Mouse (Mus musculus) kidney, embryonic 15.5 days (tissue): Measurements from ENCODE around the gene Rab4b. TPM values are rescaled to one million over a fixed set of nuclear protein-coding genes. Genes with fewer than 3 reads are reported as not detected.

ENCODE experiments used
- ATAC-seq: fragments of 200-750 bp; cut with Nextera tagmentation; replicated peaks from 2 replicates; pipeline ENCODE4 v1.8.0; 2017; ENCODE audit warnings: moderate TSS enrichment; ENCODE audit not compliant: low FRiP score
- H3K27ac ChIP-seq: fragments of 300-500 bp; sonication (generic); 2 replicates; pipeline ENCODE4 v1.5.1; 2015; ENCODE audit warnings: mild to moderate bottlenecking, inconsistent platforms
- H3K27me3 ChIP-seq: fragments of 300-500 bp; sonication (generic); 2 replicates; pipeline ENCODE4 v1.6.1; 2015; ENCODE audit warnings: inconsistent platforms
- H3K36me3 ChIP-seq: fragments of 300-500 bp; sonication (generic); 2 replicates; pipeline ENCODE4 v1.6.1; 2015; ENCODE audit warnings: inconsistent platforms
- H3K4me1 ChIP-seq: fragments of 300-500 bp; sonication (generic); 2 replicates; pipeline ENCODE4 v1.6.1; 2015; ENCODE audit warnings: inconsistent platforms
- H3K4me2 ChIP-seq: fragments of 300-500 bp; sonication (generic); 2 replicates; pipeline ENCODE4 v1.6.1; 2015; ENCODE audit warnings: moderate library complexity, mild to moderate bottlenecking, inconsistent platforms
- H3K4me3 ChIP-seq: fragments of 300-500 bp; sonication (generic); replicated peaks from 2 replicates; pipeline ENCODE4 v1.5.1; 2015; ENCODE audit warnings: mild to moderate bottlenecking, inconsistent platforms
- H3K9ac ChIP-seq: fragments of 300-500 bp; sonication (generic); 2 replicates; pipeline ENCODE4 v1.6.1; 2015; ENCODE audit warnings: mild to moderate bottlenecking, inconsistent platforms
- H3K9me3 ChIP-seq: fragments of 300-500 bp; sonication (generic); replicated peaks from 2 replicates; pipeline ENCODE4 v1.6.1; 2016; ENCODE audit warnings: inconsistent platforms
- WGBS: fragments of 180-500 bp; shearing (Covaris S2); methylation state at CpG from one replicate; pipeline ENCODE4 v1.1.7; 2015; ENCODE audit warnings: mixed read lengths; 5-methylcytosine and 5-hydroxymethylcytosine counted together
- polyA plus RNA-seq: library from polyadenylated mRNA; unstranded; fragments of >200 nt; fragmentation: Nextera tagmentation; extraction: Ambion mirVana; gene quantifications from 2 replicates; pipeline ENCODE4 v1.2.1, GENCODE M21; 2015

Gene Rab4b
- polyA plus RNA-seq, 1 experiment from 2014 or later = 66.8 TPM

DNA sequence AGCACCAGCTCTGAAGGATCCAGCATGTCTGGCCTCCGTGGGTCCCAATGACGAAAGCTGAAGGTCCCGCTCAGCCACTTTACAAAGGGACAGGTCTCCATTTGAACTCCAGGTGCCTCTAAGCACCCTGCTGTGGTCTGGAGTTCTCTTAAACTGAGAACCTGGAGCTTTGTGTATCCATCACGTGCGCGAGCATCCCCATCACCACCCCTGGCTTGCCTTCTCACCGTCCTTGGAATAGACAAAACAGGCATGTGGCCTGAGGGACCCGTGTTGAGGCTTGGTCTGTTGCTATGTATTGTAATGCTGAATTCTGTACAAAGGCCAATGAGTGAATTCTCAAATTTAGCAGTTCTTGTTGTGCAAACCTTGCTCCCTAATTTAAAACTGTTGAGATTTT is 20.1 kb upstream of the Rab4b start:
- no peak overlapping the region for H3K4me2 ChIP-seq
- no peak overlapping the region for H3K4me3 ChIP-seq
- 96% methylated on average over 8 of the region's 8 CpGs for WGBS
- H3K4me1 ChIP-seq = peaks cover 22% of the 10 kb centered on the region
- no peaks in the 10 kb centered on the region for H3K27me3 ChIP-seq
- no peak overlapping the region for H3K27ac ChIP-seq
- ATAC-seq = no peak
- H3K9ac ChIP-seq = no peak overlapping the region
- no peaks in the 10 kb centered on the region for H3K9me3 ChIP-seq
- peaks cover 52% of the 10 kb centered on the region for H3K36me3 ChIP-seq

DNA sequence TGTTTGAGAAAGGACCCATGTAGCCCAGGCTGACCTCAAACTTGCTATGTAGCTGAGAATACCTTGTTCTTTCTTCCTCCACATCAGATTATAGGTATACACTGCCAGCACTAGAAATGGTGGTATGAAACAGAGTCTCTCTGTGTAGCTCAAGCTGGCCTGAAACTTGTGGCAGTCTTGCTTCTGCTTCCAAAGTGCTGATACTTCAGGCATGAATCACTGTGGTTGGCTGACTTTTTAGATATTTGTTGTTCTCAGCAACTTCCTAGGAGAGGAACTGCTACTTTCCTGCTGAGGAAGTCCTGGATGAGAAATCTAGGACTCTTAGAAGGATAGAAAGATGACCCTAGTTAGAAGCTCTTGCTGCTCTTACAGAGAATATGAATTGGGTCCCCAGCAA is 19.7 kb upstream of the Rab4b start:
- Histone ChIP-seq H3K27me3 (no peaks in the 10 kb centered on the region), H3K27ac (no peak overlapping the region), H3K4me2 (no peak overlapping the region), H3K9me3 (no peaks in the 10 kb centered on the region), H3K4me3 (no peak overlapping the region), H3K9ac (no peak overlapping the region), H3K36me3 (peaks cover 52% of the 10 kb centered on the region), H3K4me1 (peaks cover 25% of the 10 kb centered on the region)
- no peak for ATAC-seq

DNA sequence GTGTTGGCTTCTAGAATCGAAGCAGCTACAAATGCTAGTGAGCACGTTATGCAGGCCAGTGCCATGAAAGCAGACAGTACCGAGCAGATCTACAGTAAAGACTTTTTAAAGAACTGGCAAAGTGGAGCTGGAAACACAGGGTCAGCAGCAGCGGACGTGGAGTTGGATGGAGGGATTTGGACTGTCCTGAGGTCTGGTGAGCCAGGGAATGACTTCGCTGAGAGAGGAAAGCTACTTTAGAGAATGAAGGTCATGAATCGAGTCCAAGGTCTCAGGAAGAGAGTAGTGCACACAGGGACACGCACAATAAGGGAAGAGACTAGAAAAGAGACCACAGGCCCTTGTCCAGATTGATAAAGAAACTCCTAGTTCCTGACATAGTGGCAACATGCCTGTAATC is 18.9 kb upstream of the Rab4b start:
- Histone ChIP-seq H3K4me1 (peaks cover 28% of the 10 kb centered on the region), H3K36me3 (peaks cover 52% of the 10 kb centered on the region), H3K27ac (no peak overlapping the region), H3K4me3 (no peak overlapping the region), H3K9ac (no peak overlapping the region), H3K9me3 (no peaks in the 10 kb centered on the region), H3K27me3 (no peaks in the 10 kb centered on the region), H3K4me2 (no peak overlapping the region)
- no peak for ATAC-seq
- 90% methylated on average over 8 of the region's 8 CpGs for WGBS

DNA sequence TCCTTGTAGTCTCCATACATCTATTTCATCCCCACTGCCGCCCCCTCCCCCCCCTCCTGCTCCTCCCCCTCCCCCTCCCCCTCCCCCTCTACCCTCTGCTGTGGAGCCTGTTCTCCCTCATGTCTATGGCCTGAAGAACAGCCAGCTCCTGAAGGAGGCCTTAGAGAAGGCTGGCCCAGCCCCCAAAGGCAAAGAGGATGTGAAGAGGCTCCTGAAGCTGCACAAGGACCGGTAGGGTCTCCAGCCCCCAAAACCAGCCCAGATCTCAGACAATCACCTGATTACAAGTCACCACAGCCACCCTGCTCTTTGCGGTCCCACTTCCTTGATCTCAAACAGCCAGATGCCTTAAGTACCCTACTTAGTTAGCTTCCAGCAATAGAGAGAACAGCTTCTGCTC is 18.4 kb upstream of the Rab4b start:
- peaks cover 52% of the 10 kb centered on the region for H3K36me3 ChIP-seq
- H3K27ac ChIP-seq = 0 out of 2 replicates have a peak overlapping the region, but pooled peaks have one; percentile 98
- H3K4me2 ChIP-seq = peak overlapping the region; percentile 73; the same call in 1 of the 2 replicates
- 89% methylated on average over 3 of the region's 3 CpGs for WGBS
- no peak overlapping the region for H3K4me3 ChIP-seq
- ATAC-seq = no peak
- H3K27me3 ChIP-seq = no peaks in the 10 kb centered on the region
- H3K9me3 ChIP-seq = no peaks in the 10 kb centered on the region
- H3K9ac ChIP-seq = no peak overlapping the region
- peaks cover 28% of the 10 kb centered on the region for H3K4me1 ChIP-seq

DNA sequence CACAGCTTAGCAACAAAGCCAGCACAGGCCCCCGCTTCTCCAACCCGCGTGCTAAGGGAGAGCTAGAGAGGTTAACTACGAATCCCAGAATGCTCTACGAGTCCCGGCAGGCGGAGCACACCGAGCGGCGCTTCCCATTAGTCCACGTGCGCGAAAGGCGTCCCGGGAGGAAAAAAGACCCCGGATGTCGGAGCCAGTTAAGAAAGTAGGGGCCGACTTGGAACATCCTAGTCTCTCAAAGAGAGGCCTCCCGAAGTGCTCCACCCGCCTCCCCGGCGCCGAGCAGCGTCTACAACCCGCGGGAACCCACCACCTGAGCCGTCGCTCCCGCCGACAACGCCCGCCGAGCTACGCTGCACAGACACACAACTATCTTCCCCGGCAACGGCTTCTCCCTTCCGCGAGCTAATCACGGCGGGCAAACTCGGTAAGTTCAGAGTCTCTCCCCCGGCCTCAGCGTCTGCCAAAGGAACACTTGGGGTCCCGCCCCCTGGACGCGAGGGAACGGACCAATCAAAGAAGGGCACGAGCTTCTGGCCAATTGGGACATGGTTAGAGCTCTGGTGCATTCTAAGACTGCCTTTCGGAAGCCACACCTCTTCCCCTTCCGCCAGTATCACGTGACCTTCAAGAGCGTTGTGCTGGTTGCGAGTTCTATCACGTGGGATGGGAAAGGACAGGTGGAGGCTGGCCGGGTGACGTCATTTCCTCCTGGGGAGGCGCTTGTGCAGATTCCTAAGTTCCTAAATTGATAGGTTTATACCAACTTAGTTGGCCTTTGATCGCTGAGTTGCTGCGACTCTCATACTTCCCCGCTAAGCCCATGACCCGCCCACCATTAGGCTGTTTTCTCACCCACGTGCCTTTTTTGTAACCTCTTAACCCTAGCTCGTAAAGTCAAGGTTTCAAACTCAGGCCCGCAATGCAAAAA is 17.2 kb upstream of the Rab4b start, which contains the start of the genes BC024978 and Snrpa:
BC024978 (plus strand) TSS at position 101 of the 931 bp plus-strand sequence.
Snrpa (minus strand) TSS at position 591 of the 931 bp plus-strand sequence.
- peak; percentile 99 for ATAC-seq
- H3K36me3 ChIP-seq = peaks cover 55% of the 10 kb centered on the region
- H3K9ac ChIP-seq = peak within 1 kb of the TSS; percentile 81
- no peaks in the 10 kb centered on the region for H3K27me3 ChIP-seq
- peak within 1 kb of the TSS; percentile 73 for H3K4me2 ChIP-seq
- peak within 1 kb of the TSS; percentile 98 for H3K27ac ChIP-seq
- H3K4me3 ChIP-seq = peak within 1 kb of the TSS; percentile 68
- peaks cover 28% of the 10 kb centered on the region for H3K4me1 ChIP-seq
- no peaks in the 10 kb centered on the region for H3K9me3 ChIP-seq
- WGBS = under 1% methylated on average over 64 of the region's 64 CpGs

GRCm38 (mm10) chr7:27193731-27194130 is 15.0 kb upstream of the Rab4b start:
- Histone ChIP-seq H3K9me3 (no peaks in the 10 kb centered on the region), H3K27ac (no peak overlapping the region), H3K27me3 (no peaks in the 10 kb centered on the region), H3K4me3 (no peak overlapping the region), H3K4me1 (peaks cover 28% of the 10 kb centered on the region), H3K4me2 (peak overlapping the region; percentile 4; the same call in 1 of the 2 replicates), H3K36me3 (peaks cover 68% of the 10 kb centered on the region), H3K9ac (no peak overlapping the region)
- WGBS = 78% methylated on average over 4 of the region's 4 CpGs
- no peak for ATAC-seq

- Histone ChIP-seq H3K27me3 (no peaks in the 10 kb centered on the region), H3K27ac (no peak overlapping the region), H3K4me1 (peaks cover 27% of the 10 kb centered on the region), H3K36me3 (peaks cover 69% of the 10 kb centered on the region), H3K4me2 (no peak overlapping the region), H3K9me3 (no peaks in the 10 kb centered on the region), H3K4me3 (no peak overlapping the region), H3K9ac (no peak overlapping the region)
- WGBS = 91% methylated on average over 5 of the region's 5 CpGs
- no peak for ATAC-seq
Measured at GRCm38 (mm10) chr7:27192434-27192833, 13.7 kb upstream of the Rab4b start.

DNA sequence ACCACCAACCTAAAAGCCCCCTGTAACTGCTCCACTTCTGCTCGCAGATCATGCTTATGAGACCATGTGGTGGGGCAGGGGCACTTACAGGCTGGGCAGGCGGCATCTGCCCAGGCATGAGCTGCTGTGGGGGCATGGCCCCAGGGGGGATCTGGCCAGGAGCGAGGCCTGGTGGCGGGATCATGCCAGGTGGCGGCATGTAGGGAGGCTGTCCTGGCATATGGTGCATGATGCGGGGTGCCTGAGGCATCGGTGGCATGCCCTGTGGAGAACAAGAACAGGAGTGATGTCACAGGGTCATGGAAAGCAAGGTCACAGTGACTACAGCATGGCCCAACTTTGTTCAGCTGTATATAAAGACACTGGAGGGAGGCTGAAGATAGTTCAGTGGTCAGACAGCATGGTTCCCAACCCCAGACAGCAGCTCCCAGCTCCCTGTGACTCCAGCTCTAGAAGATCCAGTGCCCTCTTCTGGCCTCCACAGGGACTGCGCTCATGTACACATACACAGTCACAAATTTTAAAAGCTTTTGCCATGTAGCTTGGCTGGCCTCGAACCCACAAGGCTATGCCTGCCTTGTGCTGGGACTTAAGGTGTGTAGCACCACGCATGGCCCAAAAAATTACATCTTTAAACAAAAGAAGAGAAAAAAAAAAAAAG is 10.7 kb upstream of the Rab4b start:
- WGBS = 96% methylated on average over 10 of the region's 10 CpGs
- no peak overlapping the region for H3K4me2 ChIP-seq

DNA sequence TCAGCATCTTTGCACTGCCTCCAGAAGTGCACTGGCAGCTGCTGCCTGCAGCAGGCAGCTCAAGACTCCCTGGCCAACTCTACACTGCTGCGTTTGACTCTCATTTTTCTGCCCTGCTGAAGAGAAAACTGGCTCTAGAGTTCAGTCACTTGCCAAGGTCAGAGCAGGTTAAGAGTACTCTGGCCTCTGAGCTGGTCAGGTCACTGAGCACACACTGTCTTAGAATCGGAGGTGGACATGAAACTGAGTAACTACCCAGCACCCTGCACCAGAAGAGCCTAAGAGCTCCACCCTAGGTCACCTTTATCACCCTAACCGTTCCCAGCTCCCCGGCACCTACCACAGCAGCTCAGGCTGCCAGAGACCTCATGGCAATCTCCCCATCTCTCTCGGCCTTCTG is 7.3 kb upstream of the Rab4b start:
- Histone ChIP-seq H3K27me3 (no peaks in the 10 kb centered on the region), H3K4me1 (peaks cover under 1% of the 10 kb centered on the region; the same call in 1 of the 2 replicates), H3K36me3 (peaks cover 78% of the 10 kb centered on the region), H3K27ac (no peak overlapping the region), H3K4me2 (no peak overlapping the region), H3K9ac (no peak overlapping the region), H3K4me3 (no peak overlapping the region), H3K9me3 (no peaks in the 10 kb centered on the region)
- 91% methylated on average over 5 of the region's 5 CpGs for WGBS
- no peak for ATAC-seq

More for the DNA sequence above, 10.7 kb upstream of the Rab4b start:
- no peak for ATAC-seq
- Histone ChIP-seq H3K4me3 (no peak overlapping the region), H3K27me3 (no peaks in the 10 kb centered on the region), H3K4me1 (peaks cover 10% of the 10 kb centered on the region), H3K27ac (no peak overlapping the region), H3K9ac (no peak overlapping the region), H3K36me3 (peaks cover 97% of the 10 kb centered on the region), H3K9me3 (no peaks in the 10 kb centered on the region)

- no peak for ATAC-seq
- WGBS = 68% methylated on average over 3 of the region's 3 CpGs
- Histone ChIP-seq H3K36me3 (peaks cover 68% of the 10 kb centered on the region), H3K27me3 (no peaks in the 10 kb centered on the region), H3K9me3 (no peaks in the 10 kb centered on the region), H3K4me1 (peaks cover 11% of the 10 kb centered on the region), H3K4me2 (no peak overlapping the region), H3K4me3 (no peak overlapping the region), H3K27ac (no peak overlapping the region), H3K9ac (no peak overlapping the region)
Measured at GRCm38 (mm10) chr7:27184964-27185363, 6.3 kb upstream of the Rab4b start.

DNA sequence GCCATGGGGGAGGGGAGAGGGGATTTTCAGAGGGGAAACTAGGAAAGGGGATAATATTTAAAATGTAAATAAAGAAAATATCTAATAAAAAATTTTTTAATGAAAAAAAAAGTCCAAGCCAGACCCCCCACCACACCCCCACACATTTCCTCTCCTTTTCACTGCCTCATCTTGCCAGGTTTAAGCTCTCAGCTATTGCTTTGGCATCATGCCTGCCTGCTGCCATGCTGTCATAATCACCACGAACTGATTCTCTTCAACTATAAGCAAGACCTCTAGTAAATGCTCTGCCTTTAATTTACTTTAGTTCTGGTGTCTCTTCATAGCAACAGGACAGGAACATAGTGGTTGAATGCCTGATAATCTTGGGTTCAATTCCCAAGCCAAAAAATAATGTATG is 3.8 kb upstream of the Rab4b start:
- no peak overlapping the region for H3K27ac ChIP-seq
- WGBS = 80% methylated on average over 1 of the region's 1 CpGs

More for the DNA sequence above, 3.8 kb upstream of the Rab4b start:
- Histone ChIP-seq H3K9me3 (no peaks in the 10 kb centered on the region), H3K36me3 (peaks cover 43% of the 10 kb centered on the region), H3K4me3 (no peak overlapping the region), H3K9ac (no peak overlapping the region), H3K4me2 (no peak overlapping the region), H3K27me3 (no peaks in the 10 kb centered on the region), H3K4me1 (peaks cover 26% of the 10 kb centered on the region)
- ATAC-seq = no peak
